Mouse (Mus musculus): ENCODE measurements around the gene Tulp3. TPM values are rescaled to one million over a fixed set of nuclear protein-coding genes. Genes with fewer than 3 reads are reported as not detected.

Gene Tulp3
- polyA plus RNA-seq, 1 experiment from 2014 or later = 18.9 TPM

GRCm38 (mm10) chr6:128282126-128282525 lies 73.5 kb downstream of the Tulp3 start:
- Histone ChIP-seq H3K9me3 (no peaks in the 10 kb centered on the region), H3K36me3 (no peaks in the 10 kb centered on the region), H3K27me3 (replicated peaks) (no peaks in the 10 kb centered on the region), H3K4me2 (replicated peaks) (no peak overlapping the region), H3K4me3 (no peak overlapping the region), H3K27ac (no peak overlapping the region), H3K4me1 (0 out of 2 replicates have a peak, but pooled peaks cover 6% of the 10 kb centered on the region), H3K9ac (no peak overlapping the region)
- ATAC-seq (ENCODE audit: low FRiP score, low read depth) = 0 out of 2 replicates have a peak, but pooled peaks have one; percentile 51
- 17% methylated on average over 3 of the region's 3 CpGs for WGBS

GRCm38 (mm10) chr6:128280472-128281145 lies 75.0 kb downstream of the Tulp3 start:
- Histone ChIP-seq H3K4me2 (replicated peaks) (no peak overlapping the region), H3K4me3 (no peak overlapping the region), H3K9ac (no peak overlapping the region), H3K36me3 (no peaks in the 10 kb centered on the region), H3K27me3 (replicated peaks) (no peaks in the 10 kb centered on the region), H3K27ac (no peak overlapping the region), H3K9me3 (no peaks in the 10 kb centered on the region), H3K4me1 (no peaks in the 10 kb centered on the region)
- ATAC-seq (ENCODE audit: low FRiP score, low read depth) = no peak
- WGBS = 53% methylated on average over 14 of the region's 14 CpGs

- 34% methylated on average over 5 of the region's 5 CpGs for WGBS
These were observed 76.0 kb downstream of the Tulp3 start for GRCm38 (mm10) chr6:128279608-128280007.

GRCm38 (mm10) chr6:128279099-128279498 lies 76.6 kb downstream of the Tulp3 start:
- Histone ChIP-seq H3K4me3 (no peak overlapping the region), H3K4me2 (replicated peaks) (no peak overlapping the region), H3K27me3 (replicated peaks) (no peaks in the 10 kb centered on the region), H3K36me3 (no peaks in the 10 kb centered on the region), H3K27ac (no peak overlapping the region), H3K9ac (no peak overlapping the region), H3K9me3 (no peaks in the 10 kb centered on the region), H3K4me1 (no peaks in the 10 kb centered on the region)
- 75% methylated on average over 4 of the region's 4 CpGs for WGBS
- ATAC-seq (ENCODE audit: low FRiP score, low read depth) = no peak

More at GRCm38 (mm10) chr6:128279608-128280007, 76.0 kb downstream of the Tulp3 start:
- H3K9me3 ChIP-seq = no peaks in the 10 kb centered on the region
- no peak for ATAC-seq (ENCODE audit: low FRiP score, low read depth)
- H3K4me2 ChIP-seq (replicated peaks) = no peak overlapping the region
- no peak overlapping the region for H3K4me3 ChIP-seq
- H3K36me3 ChIP-seq = no peaks in the 10 kb centered on the region
- no peaks in the 10 kb centered on the region for H3K4me1 ChIP-seq
- H3K9ac ChIP-seq = no peak overlapping the region
- H3K27me3 ChIP-seq (replicated peaks) = no peaks in the 10 kb centered on the region
- no peak overlapping the region for H3K27ac ChIP-seq

GRCm38 (mm10) chr6:128277132-128278085 lies 78.2 kb downstream of the Tulp3 start:
- Histone ChIP-seq H3K4me2 (replicated peaks) (no peak overlapping the region), H3K36me3 (no peaks in the 10 kb centered on the region), H3K9ac (no peak overlapping the region), H3K9me3 (no peaks in the 10 kb centered on the region), H3K4me1 (no peaks in the 10 kb centered on the region), H3K27ac (no peak overlapping the region), H3K27me3 (replicated peaks) (no peaks in the 10 kb centered on the region), H3K4me3 (no peak overlapping the region)
- ATAC-seq (ENCODE audit: low FRiP score, low read depth) = no peak
- WGBS = 90% methylated on average over 11 of the region's 11 CpGs

DNA sequence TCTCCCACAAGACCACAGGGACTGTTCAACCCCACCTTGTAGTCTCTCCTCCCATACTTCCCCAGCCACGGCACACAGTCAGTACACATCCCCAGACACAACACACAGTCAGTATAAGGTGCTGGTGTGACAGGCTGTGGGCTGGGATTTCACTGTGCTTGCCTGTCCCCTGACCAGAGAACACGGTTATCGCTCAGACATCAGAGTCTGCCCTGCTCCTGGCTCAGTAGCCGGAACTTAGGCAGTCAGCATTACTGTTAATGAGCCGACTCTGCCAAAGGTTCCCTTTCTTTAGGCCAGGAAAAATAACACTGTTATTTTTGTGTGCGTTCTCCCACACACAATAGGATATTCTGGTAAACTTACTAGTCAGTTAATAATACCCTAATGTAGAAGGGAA lies 79.3 kb downstream of the Tulp3 start:
- H3K27ac ChIP-seq = no peak overlapping the region
- no peak overlapping the region for H3K4me3 ChIP-seq
- H3K4me2 ChIP-seq (replicated peaks) = no peak overlapping the region
- no peaks in the 10 kb centered on the region for H3K4me1 ChIP-seq
- 93% methylated on average over 6 of the region's 6 CpGs for WGBS
- no peaks in the 10 kb centered on the region for H3K36me3 ChIP-seq
- no peaks in the 10 kb centered on the region for H3K9me3 ChIP-seq
- no peaks in the 10 kb centered on the region for H3K27me3 ChIP-seq (replicated peaks)
- H3K9ac ChIP-seq = no peak overlapping the region
- no peak for ATAC-seq (ENCODE audit: low FRiP score, low read depth)

- Histone ChIP-seq H3K4me1 (no peaks in the 10 kb centered on the region), H3K27me3 (replicated peaks) (no peaks in the 10 kb centered on the region), H3K4me2 (replicated peaks) (no peak overlapping the region), H3K27ac (no peak overlapping the region), H3K36me3 (no peaks in the 10 kb centered on the region), H3K9me3 (no peaks in the 10 kb centered on the region), H3K4me3 (no peak overlapping the region), H3K9ac (no peak overlapping the region)
- 89% methylated on average over 8 of the region's 8 CpGs for WGBS
- no peak for ATAC-seq (ENCODE audit: low FRiP score, low read depth)
These were observed 80.1 kb downstream of the Tulp3 start for GRCm38 (mm10) chr6:128275506-128276064.

DNA sequence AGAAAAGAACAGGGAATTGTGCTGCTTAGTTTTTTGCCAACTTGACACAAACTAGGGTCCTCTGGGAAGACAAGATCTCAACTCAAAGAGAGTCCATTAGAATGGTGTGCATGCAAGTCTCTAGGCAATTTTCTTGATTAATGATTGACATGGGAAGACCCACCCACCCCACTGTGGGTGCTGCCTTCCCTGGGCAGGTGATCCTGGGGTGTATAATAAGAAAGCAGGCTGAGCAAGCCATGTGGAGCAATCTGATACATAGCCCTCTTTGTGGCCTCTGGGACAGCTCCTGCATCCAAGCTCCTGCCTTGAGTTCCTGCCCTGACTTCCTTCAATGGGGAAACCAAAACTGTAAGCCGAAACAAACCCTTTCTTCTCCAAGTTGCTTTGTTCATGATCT lies 82.1 kb downstream of the Tulp3 start:
- H3K4me3 ChIP-seq = no peak overlapping the region
- ATAC-seq (ENCODE audit: low FRiP score, low read depth) = no peak
- H3K27me3 ChIP-seq (replicated peaks) = no peaks in the 10 kb centered on the region
- no peaks in the 10 kb centered on the region for H3K4me1 ChIP-seq
- H3K27ac ChIP-seq = no peak overlapping the region
- no peaks in the 10 kb centered on the region for H3K9me3 ChIP-seq
- no peak overlapping the region for H3K4me2 ChIP-seq (replicated peaks)
- WGBS = 84% methylated on average over 1 of the region's 1 CpGs
- H3K9ac ChIP-seq = no peak overlapping the region
- no peaks in the 10 kb centered on the region for H3K36me3 ChIP-seq

DNA sequence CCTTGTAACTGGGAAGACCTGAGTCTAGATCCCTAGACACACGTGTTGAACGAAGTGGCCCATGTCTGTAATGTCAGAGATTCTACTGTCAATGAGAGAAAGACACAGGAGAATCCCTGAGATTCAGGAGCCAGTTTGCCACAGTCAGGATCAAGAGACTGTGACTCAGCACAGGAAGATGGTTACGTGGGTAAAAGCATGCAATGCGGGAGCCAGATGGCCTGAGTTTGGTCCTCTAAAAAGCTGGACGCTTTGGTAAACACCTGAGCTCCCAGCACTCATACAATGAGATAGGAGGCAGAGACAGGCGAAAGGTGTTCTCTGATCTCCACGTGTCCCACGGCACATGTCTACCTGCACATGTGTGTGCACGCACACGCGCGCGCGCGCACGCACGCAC lies 82.9 kb downstream of the Tulp3 start:
- WGBS = 96% methylated on average over 17 of the region's 17 CpGs
- H3K4me3 ChIP-seq = no peak overlapping the region
- no peak for ATAC-seq (ENCODE audit: low FRiP score, low read depth)
- H3K4me1 ChIP-seq = no peaks in the 10 kb centered on the region
- H3K4me2 ChIP-seq (replicated peaks) = no peak overlapping the region
- H3K36me3 ChIP-seq = no peaks in the 10 kb centered on the region
- H3K27me3 ChIP-seq (replicated peaks) = no peaks in the 10 kb centered on the region
- H3K27ac ChIP-seq = no peak overlapping the region
- H3K9ac ChIP-seq = no peak overlapping the region
- H3K9me3 ChIP-seq = no peaks in the 10 kb centered on the region

Other genes with a start within 250 kb of the Tulp3 start
- gene Tspan9, start 212.3 kb downstream of the Tulp3 start, polyA plus RNA-seq (2016; fragmentation: Nextera tagmentation; extraction: Ambion mirVana) = 57.5 and 58.4 TPM in 2 replicates
- 1.6 TPM in 2 replicates for gene Tead4, start 55.0 kb downstream of the Tulp3 start, polyA plus RNA-seq (2016; fragmentation: Nextera tagmentation; extraction: Ambion mirVana)
- 147 and 154 TPM in 2 replicates for gene Rhno1, start 7.1 kb upstream of the Tulp3 start, polyA plus RNA-seq (2016; fragmentation: Nextera tagmentation; extraction: Ambion mirVana)
- gene Foxm1, start 7.1 kb upstream of the Tulp3 start, polyA plus RNA-seq (2016; fragmentation: Nextera tagmentation; extraction: Ambion mirVana) = 32.0 and 36.8 TPM in 2 replicates
- gene Tex52, start 19.6 kb upstream of the Tulp3 start, polyA plus RNA-seq (2016; fragmentation: Nextera tagmentation; extraction: Ambion mirVana) = 0.17 and 0.34 TPM in 2 replicates
- not detected in 2 replicates for gene Gm44596, start 19.7 kb upstream of the Tulp3 start, polyA plus RNA-seq (2016; fragmentation: Nextera tagmentation; extraction: Ambion mirVana)
- gene Nrip2, start 43.4 kb upstream of the Tulp3 start, polyA plus RNA-seq (2016; fragmentation: Nextera tagmentation; extraction: Ambion mirVana) = 4.6 and 4.8 TPM in 2 replicates
- gene Itfg2, start 69.1 kb upstream of the Tulp3 start, polyA plus RNA-seq (2016; fragmentation: Nextera tagmentation; extraction: Ambion mirVana) = 38.6 and 38.8 TPM in 2 replicates
- 404 and 410 TPM in 2 replicates for gene Fkbp4, start 82.8 kb upstream of the Tulp3 start, polyA plus RNA-seq (2016; fragmentation: Nextera tagmentation; extraction: Ambion mirVana)
- gene Pzp, start 170.9 kb upstream of the Tulp3 start, polyA plus RNA-seq (2016; fragmentation: Nextera tagmentation; extraction: Ambion mirVana) = not detected in 2 replicates
- not detected in 2 replicates for gene A2ml1, start 225.8 kb upstream of the Tulp3 start, polyA plus RNA-seq (2016; fragmentation: Nextera tagmentation; extraction: Ambion mirVana)

All from neural tube, embryonic 12.5 days (tissue).